Mouse (Mus musculus): Measurements from ENCODE around the gene Sympk. TPM values are rescaled to one million over a fixed set of nuclear protein-coding genes. Genes with fewer than 3 reads are reported as not detected.
A peak's percentile ranks its signal among the peaks of the same experiment; 100 is the strongest.

The Sympk gene
- polyA plus RNA-seq, 1 experiment = 97.6 TPM

- peak; percentile 99 for DNase-seq (ENCODE audit: low read depth)
- TF ChIP-seq CTCF (IDR thresholded peaks at IDR 0.05; ENCODE audit: borderline replicate concordance, extremely low read depth, insufficient read depth, insufficient read length) (no peak), POLR2A (IDR thresholded peaks at IDR 0.05; ENCODE audit: borderline replicate concordance, extremely low read depth, insufficient read depth, insufficient read length, poor library complexity, severe bottlenecking) (peak; percentile 92)
Observed at GRCm38 (mm10) chr7:19075723-19076585, 51.8 kb downstream of the Sympk start, which contains the start of gene Dmwd. Gene Dmwd (plus strand): TSS chr7:19076227.

GRCm38 (mm10) chr7:19076586-19076991, 52.4 kb downstream of the Sympk start:
- DNase-seq (ENCODE audit: low read depth) = no peak

GRCm38 (mm10) chr7:19077761-19078160, 53.6 kb downstream of the Sympk start:
- TF ChIP-seq CTCF (IDR thresholded peaks at IDR 0.05; ENCODE audit: borderline replicate concordance, extremely low read depth, insufficient read depth, insufficient read length) = no peak
- TF ChIP-seq POLR2A (IDR thresholded peaks at IDR 0.05; ENCODE audit: borderline replicate concordance, extremely low read depth, insufficient read depth, insufficient read length, poor library complexity, severe bottlenecking) = no peak
- no peak for DNase-seq (ENCODE audit: low read depth)

More at GRCm38 (mm10) chr7:19076586-19076991, 52.4 kb downstream of the Sympk start:
- TF ChIP-seq CTCF (IDR thresholded peaks at IDR 0.05; ENCODE audit: borderline replicate concordance, extremely low read depth, insufficient read depth, insufficient read length) = no peak
- TF ChIP-seq POLR2A (IDR thresholded peaks at IDR 0.05; ENCODE audit: borderline replicate concordance, extremely low read depth, insufficient read depth, insufficient read length, poor library complexity, severe bottlenecking) = no peak

- DNase-seq (ENCODE audit: low read depth) = no peak
- TF ChIP-seq CTCF (IDR thresholded peaks at IDR 0.05; ENCODE audit: borderline replicate concordance, extremely low read depth, insufficient read depth, insufficient read length) (no peak), POLR2A (IDR thresholded peaks at IDR 0.05; ENCODE audit: borderline replicate concordance, extremely low read depth, insufficient read depth, insufficient read length, poor library complexity, severe bottlenecking) (no peak)
Observed at GRCm38 (mm10) chr7:19078732-19079131, 54.6 kb downstream of the Sympk start.

GRCm38 (mm10) chr7:19080451-19080950, 56.3 kb downstream of the Sympk start:
- DNase-seq (ENCODE audit: low read depth) = no peak

GRCm38 (mm10) chr7:19082171-19082570, 58.0 kb downstream of the Sympk start:
- TF ChIP-seq CTCF (IDR thresholded peaks at IDR 0.05; ENCODE audit: borderline replicate concordance, extremely low read depth, insufficient read depth, insufficient read length) (no peak), POLR2A (IDR thresholded peaks at IDR 0.05; ENCODE audit: borderline replicate concordance, extremely low read depth, insufficient read depth, insufficient read length, poor library complexity, severe bottlenecking) (no peak)
- no peak for DNase-seq (ENCODE audit: low read depth)

More at GRCm38 (mm10) chr7:19080451-19080950, 56.3 kb downstream of the Sympk start:
- no peak for TF ChIP-seq POLR2A (IDR thresholded peaks at IDR 0.05; ENCODE audit: borderline replicate concordance, extremely low read depth, insufficient read depth, insufficient read length, poor library complexity, severe bottlenecking)
- TF ChIP-seq CTCF (IDR thresholded peaks at IDR 0.05; ENCODE audit: borderline replicate concordance, extremely low read depth, insufficient read depth, insufficient read length) = no peak

GRCm38 (mm10) chr7:19083096-19083495, 58.9 kb downstream of the Sympk start:
- DNase-seq (ENCODE audit: low read depth) = no peak

GRCm38 (mm10) chr7:19083701-19084100, 59.5 kb downstream of the Sympk start, which contains the start of gene Dmpk:
Gene Dmpk (plus strand): TSS chr7:19083849.
- DNase-seq (ENCODE audit: low read depth) = no peak
- no peak for TF ChIP-seq POLR2A (IDR thresholded peaks at IDR 0.05; ENCODE audit: borderline replicate concordance, extremely low read depth, insufficient read depth, insufficient read length, poor library complexity, severe bottlenecking)
- TF ChIP-seq CTCF (IDR thresholded peaks at IDR 0.05; ENCODE audit: borderline replicate concordance, extremely low read depth, insufficient read depth, insufficient read length) = no peak

More at GRCm38 (mm10) chr7:19083096-19083495, 58.9 kb downstream of the Sympk start:
- TF ChIP-seq POLR2A (IDR thresholded peaks at IDR 0.05; ENCODE audit: borderline replicate concordance, extremely low read depth, insufficient read depth, insufficient read length, poor library complexity, severe bottlenecking) (no peak), CTCF (IDR thresholded peaks at IDR 0.05; ENCODE audit: borderline replicate concordance, extremely low read depth, insufficient read depth, insufficient read length) (no peak)

GRCm38 (mm10) chr7:19084277-19084771, 60.1 kb downstream of the Sympk start:
- TF ChIP-seq POLR2A (IDR thresholded peaks at IDR 0.05; ENCODE audit: borderline replicate concordance, extremely low read depth, insufficient read depth, insufficient read length, poor library complexity, severe bottlenecking) (no peak), CTCF (IDR thresholded peaks at IDR 0.05; ENCODE audit: borderline replicate concordance, extremely low read depth, insufficient read depth, insufficient read length) (no peak)

GRCm38 (mm10) chr7:19084921-19085473, 60.8 kb downstream of the Sympk start:
- no peak for DNase-seq (ENCODE audit: low read depth)
- no peak for TF ChIP-seq CTCF (IDR thresholded peaks at IDR 0.05; ENCODE audit: borderline replicate concordance, extremely low read depth, insufficient read depth, insufficient read length)
- TF ChIP-seq POLR2A (IDR thresholded peaks at IDR 0.05; ENCODE audit: borderline replicate concordance, extremely low read depth, insufficient read depth, insufficient read length, poor library complexity, severe bottlenecking) = no peak

More at GRCm38 (mm10) chr7:19084277-19084771, 60.1 kb downstream of the Sympk start:
- no peak for DNase-seq (ENCODE audit: low read depth)

GRCm38 (mm10) chr7:19085495-19085894, 61.3 kb downstream of the Sympk start:
- no peak for DNase-seq (ENCODE audit: low read depth)
- TF ChIP-seq POLR2A (IDR thresholded peaks at IDR 0.05; ENCODE audit: borderline replicate concordance, extremely low read depth, insufficient read depth, insufficient read length, poor library complexity, severe bottlenecking) (no peak), CTCF (IDR thresholded peaks at IDR 0.05; ENCODE audit: borderline replicate concordance, extremely low read depth, insufficient read depth, insufficient read length) (no peak)

Measured in brain, embryonic 14.5 days (tissue).